Comparison of ENCODE assay signal across 17 mouse cellular contexts in the genomic region with DNA sequence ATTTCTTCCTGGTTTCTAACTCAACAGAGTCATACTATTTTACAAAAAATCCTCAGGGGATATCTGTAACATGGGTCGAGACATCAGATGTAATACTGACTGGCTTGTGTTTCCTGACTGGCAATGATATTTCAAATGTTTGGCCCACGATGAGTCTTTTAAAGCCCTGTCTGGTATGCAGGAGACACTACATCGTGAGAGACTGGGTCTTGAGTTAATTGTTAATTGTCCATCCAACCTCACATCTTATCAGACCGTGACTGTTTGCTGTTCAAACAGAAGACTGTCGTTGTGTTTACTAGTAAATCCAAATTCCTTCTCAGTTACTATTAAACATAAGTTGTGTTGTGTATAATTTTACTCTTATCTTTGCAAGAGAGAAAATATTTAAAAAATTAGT.
"Had no signal": no experiment of that assay in that cellular context is flagged by ENCODE, and none has a peak within 500 bp of the region (broad histone marks: within the 10 kb centered on the region; RNA-seq: fewer than 3 reads in every experiment).

No protein-coding gene starts in this region.

- H3K4me1 ChIP-seq: lung, embryonic 15.5 days; megakaryocyte, embryonic 14.5 days; midbrain, embryonic 13.5 days; midbrain, embryonic 15.5 days; neural tube, embryonic 12.5 days; stomach, embryonic 15.5 days had no signal

- ATAC-seq: lung, postnatal 0 days; midbrain, embryonic 13.5 days; midbrain, embryonic 15.5 days had no signal

- H3K27me3 ChIP-seq: lung, embryonic 15.5 days; megakaryocyte, embryonic 14.5 days; midbrain, embryonic 13.5 days; midbrain, embryonic 15.5 days; neural tube, embryonic 12.5 days; stomach, embryonic 15.5 days had no signal

- H3K36me3 ChIP-seq: lung, embryonic 15.5 days; midbrain, embryonic 13.5 days; midbrain, embryonic 15.5 days; neural tube, embryonic 12.5 days; stomach, embryonic 15.5 days had no signal

- H3K27ac ChIP-seq: lung, embryonic 15.5 days; macrophage; midbrain, embryonic 13.5 days; midbrain, embryonic 15.5 days; neural tube, embryonic 12.5 days; stomach, embryonic 15.5 days; stomach, postnatal 0 days had no signal

- H3K9ac ChIP-seq: lung, embryonic 15.5 days; midbrain, embryonic 13.5 days; midbrain, embryonic 15.5 days; neural tube, embryonic 12.5 days; stomach, embryonic 15.5 days had no signal

- H3K4me2 ChIP-seq: lung, embryonic 15.5 days; midbrain, embryonic 11.5 days; midbrain, embryonic 13.5 days; midbrain, embryonic 15.5 days; neural tube, embryonic 12.5 days; stomach, embryonic 15.5 days had no signal

- H3K4me3 ChIP-seq: lung, embryonic 15.5 days; megakaryocyte, embryonic 14.5 days; midbrain, embryonic 13.5 days; midbrain, embryonic 15.5 days; neural tube, embryonic 12.5 days; stomach, embryonic 15.5 days had no signal

- DNase-seq: lung, adult 2 months; lung, postnatal 14 days; lung, postnatal 36 days; right cerebral cortex, postnatal 14 days; thymus, adult 2 months; thymus, postnatal 25 days; thymus, postnatal 4 days had no signal

- H3K9me3 ChIP-seq: lung, embryonic 15.5 days; midbrain, embryonic 13.5 days; midbrain, embryonic 15.5 days; neural tube, embryonic 12.5 days; stomach, embryonic 15.5 days had no signal
